Mouse (Mus musculus) spleen, postnatal 4 days (tissue): ENCODE measurements at regions not wholly inside any gene's neighbourhood (a gene's known extent, or its start where the extent isn't known, plus 50 kb on each side); places are given as distances from the start of the nearest gene placed in this dataset.

ENCODE experiments used
- DNase-seq, 2 experiments: peaks; one replicate each; pipeline ENCODE4 v3.0.0; 2022; ENCODE audit warnings: low spot score in 2 of 2

GRCm38 (mm10) chr17:62415152-62415551 is 466.0 kb downstream of the Efna5 start:
- DNase-seq: no peak

GRCm38 (mm10) chr17:62412666-62413180 is 468.4 kb downstream of the Efna5 start:
- no peak for DNase-seq

DNA sequence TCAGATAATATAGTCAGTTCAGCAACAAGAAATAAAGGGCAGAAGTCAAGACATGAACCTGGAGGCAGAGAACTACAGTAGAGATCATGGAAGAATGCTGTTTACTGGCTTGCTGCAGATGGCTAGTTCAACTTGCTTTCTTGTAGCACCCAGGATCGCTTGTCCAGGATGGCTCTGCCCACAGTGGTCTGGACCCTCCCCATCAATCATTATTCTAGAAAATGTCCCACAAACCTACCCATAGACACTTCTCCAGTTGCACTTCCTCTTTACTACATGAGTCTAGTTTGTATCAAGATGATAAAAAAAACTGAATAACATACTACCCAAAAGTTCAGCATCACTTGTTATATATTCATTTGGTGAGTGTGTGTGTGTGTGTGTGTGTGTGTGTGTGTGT is 477.4 kb downstream of the Efna5 start:
- DNase-seq: no peak

DNA sequence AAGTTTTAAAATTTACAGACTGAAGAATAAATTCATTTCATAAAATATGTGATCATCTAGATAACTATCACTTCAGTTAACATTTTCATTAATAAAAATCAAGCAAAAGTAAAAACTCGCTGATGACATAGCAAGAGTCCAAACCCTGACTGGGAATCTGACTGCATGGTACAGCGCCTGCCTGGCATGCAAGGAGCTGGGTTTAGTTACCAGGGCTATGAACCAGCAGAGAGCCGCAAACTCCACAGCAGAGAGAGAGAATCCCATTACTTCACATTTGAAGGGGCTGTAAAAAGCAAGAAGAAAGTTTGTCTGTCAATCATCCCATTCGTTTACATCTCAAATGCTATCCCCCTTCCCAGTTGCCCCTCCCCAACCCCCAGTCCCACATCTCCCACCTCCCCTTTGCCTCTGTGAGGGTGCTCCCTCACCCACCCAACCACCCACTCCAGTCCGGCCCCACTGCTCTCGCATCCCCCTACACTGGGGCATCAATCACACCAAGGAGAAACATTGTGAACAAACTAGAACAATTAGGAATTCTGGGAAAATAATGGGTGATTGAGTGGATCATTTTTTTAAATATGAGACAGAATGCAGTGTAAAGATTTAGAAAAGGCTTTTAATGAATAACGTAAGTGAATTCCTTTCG is 487.6 kb downstream of the Efna5 start:
- no peak for DNase-seq

GRCm38 (mm10) chr17:62384053-62384452 is 497.1 kb downstream of the Efna5 start:
- no peak for DNase-seq

- DNase-seq: no peak
These were observed 502.2 kb downstream of the Efna5 start for GRCm38 (mm10) chr17:62378868-62379417.

- DNase-seq: no peak
These were observed 512.0 kb downstream of the Efna5 start for GRCm38 (mm10) chr17:62369100-62369499.

GRCm38 (mm10) chr17:62367937-62368336 is 513.2 kb downstream of the Efna5 start:
- DNase-seq: no peak

GRCm38 (mm10) chr17:62358323-62358722 is 522.8 kb downstream of the Efna5 start:
- DNase-seq: no peak

DNA sequence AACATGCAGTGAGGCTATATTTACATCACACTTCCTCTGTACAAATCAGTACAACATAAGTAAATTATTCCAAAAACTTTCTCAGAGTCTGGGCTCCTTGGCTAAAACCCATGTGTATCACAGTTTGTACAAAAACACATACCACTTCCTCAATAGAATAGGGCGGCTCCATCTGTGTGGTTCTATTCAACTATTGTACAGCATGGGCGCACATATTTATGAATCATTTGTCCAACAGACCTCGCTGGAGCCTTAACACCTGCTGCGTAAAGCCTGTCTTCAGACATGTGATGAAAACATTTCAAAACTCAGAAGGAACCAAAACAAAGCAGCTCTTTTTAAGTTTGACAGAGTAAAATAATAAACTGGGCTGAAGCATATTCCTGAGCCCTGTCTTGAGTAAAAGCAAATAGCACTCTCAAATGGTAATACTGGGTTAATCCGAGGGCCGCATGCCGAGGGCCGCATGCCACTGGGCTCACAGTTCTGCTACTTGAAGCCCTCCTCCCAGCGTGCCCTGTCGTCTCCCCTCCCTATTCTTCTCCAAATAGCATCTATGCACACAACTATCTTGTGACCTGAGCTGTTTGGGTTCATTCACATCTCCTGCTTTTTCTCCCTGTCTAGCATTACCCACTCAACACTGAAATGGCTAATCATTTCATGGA is 543.1 kb downstream of the Efna5 start:
- no peak for DNase-seq

GRCm38 (mm10) chr17:62330226-62330625 is 550.9 kb downstream of the Efna5 start:
- no peak for DNase-seq

- DNase-seq: no peak
These were observed 554.3 kb downstream of the Efna5 start for GRCm38 (mm10) chr17:62326844-62327243.

- no peak for DNase-seq
These were observed 562.1 kb downstream of the Efna5 start for GRCm38 (mm10) chr17:62319033-62319432.

GRCm38 (mm10) chr17:62310059-62310458 is 571.1 kb downstream of the Efna5 start:
- DNase-seq: peak in 1 of 2 experiments; percentile 13

GRCm38 (mm10) chr17:62307111-62307510 is 574.0 kb downstream of the Efna5 start:
- no peak for DNase-seq

DNA sequence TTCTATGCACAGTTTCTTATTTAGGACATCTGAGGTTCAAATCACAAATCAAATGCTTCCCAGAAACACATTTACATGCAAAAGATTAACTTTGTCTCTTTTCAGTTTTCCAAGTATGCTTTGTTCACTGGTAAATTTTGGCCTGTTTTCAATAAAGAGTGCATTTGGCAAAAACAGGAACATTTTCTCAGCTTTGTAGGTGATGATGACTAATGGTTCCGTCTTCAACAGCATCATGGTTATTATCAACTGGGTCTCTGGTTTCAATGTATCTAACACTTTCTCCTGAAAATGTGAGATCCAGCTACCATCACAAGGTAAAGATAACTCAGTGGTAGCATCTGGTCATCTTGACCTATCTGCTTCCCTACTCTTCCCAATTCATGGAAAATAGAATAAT is 574.6 kb downstream of the Efna5 start:
- DNase-seq: no peak

- DNase-seq: no peak
These were observed 576.0 kb downstream of the Efna5 start for GRCm38 (mm10) chr17:62305140-62305539.

- no peak for DNase-seq
These were observed 577.0 kb downstream of the Efna5 start for GRCm38 (mm10) chr17:62304073-62304472.

- DNase-seq: no peak
These were observed 581.2 kb downstream of the Efna5 start for GRCm38 (mm10) chr17:62299875-62300274.

GRCm38 (mm10) chr17:62297393-62298060 is 583.6 kb downstream of the Efna5 start:
- DNase-seq: no peak

DNA sequence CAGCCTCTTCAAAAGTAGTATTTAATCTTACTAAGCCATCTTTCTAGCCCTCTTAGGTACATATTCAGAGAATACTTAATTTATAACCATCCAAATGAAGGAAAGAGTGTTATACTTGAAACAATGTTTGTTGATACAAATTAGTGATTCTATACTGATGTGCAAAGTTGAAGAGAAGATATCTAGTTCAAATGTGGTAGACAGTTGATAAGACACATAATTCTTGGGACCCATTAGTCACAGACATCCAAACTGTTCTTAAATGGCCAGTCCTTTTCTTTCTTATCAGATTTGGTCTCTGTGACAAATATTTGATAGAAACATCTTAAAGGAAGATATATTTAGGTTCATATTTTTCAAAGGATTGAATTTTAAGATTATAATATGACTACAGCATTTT is 585.7 kb downstream of the Efna5 start:
- DNase-seq: no peak

GRCm38 (mm10) chr17:62292703-62293102 is 588.4 kb downstream of the Efna5 start:
- no peak for DNase-seq
